Mouse (Mus musculus): ENCODE data around the gene Neurod4. TPM values are rescaled to one million over a fixed set of nuclear protein-coding genes. Genes with fewer than 3 reads are reported as not detected.

The Neurod4 gene
- polyA plus RNA-seq, 1 experiment from 2014 or later: not detected

- no peak overlapping the region for H3K9ac ChIP-seq (replicated peaks; ENCODE audit: low read depth, low read length)
- H3K27me3 ChIP-seq (ENCODE audit: control insufficient read depth, insufficient read depth, low read length): no peaks in the 10 kb centered on the region
- 64% methylated on average over 4 of the region's 4 CpGs for WGBS
- no peaks in the 10 kb centered on the region for H3K4me1 ChIP-seq (ENCODE audit: control insufficient read depth, insufficient read depth, low read length)
- H3K27ac ChIP-seq (ENCODE audit: low read length): no peak overlapping the region
- no peak for ATAC-seq (ENCODE audit: insufficient number of reproducible peaks, insufficient read depth, low FRiP score, low read depth)
- no peak overlapping the region for H3K4me2 ChIP-seq (replicated peaks; ENCODE audit: low read depth, low read length)
- H3K36me3 ChIP-seq (ENCODE audit: control insufficient read depth, insufficient read depth, low read length): no peaks in the 10 kb centered on the region
- no peaks in the 10 kb centered on the region for H3K9me3 ChIP-seq (ENCODE audit: control insufficient read depth, low read depth, low read length)
- no peak overlapping the region for H3K4me3 ChIP-seq (ENCODE audit: low read depth, low read length)
Measured at GRCm38 (mm10) chr10:130263203-130263602, 16.8 kb downstream of the Neurod4 start.

GRCm38 (mm10) chr10:130259483-130259882 lies 20.6 kb downstream of the Neurod4 start:
- no peaks in the 10 kb centered on the region for H3K4me1 ChIP-seq (ENCODE audit: control insufficient read depth, insufficient read depth, low read length)
- no peak overlapping the region for H3K4me3 ChIP-seq (ENCODE audit: low read depth, low read length)
- 64% methylated on average over 1 of the region's 1 CpGs for WGBS
- no peak overlapping the region for H3K4me2 ChIP-seq (replicated peaks; ENCODE audit: low read depth, low read length)
- no peak overlapping the region for H3K27ac ChIP-seq (ENCODE audit: low read length)
- H3K36me3 ChIP-seq (ENCODE audit: control insufficient read depth, insufficient read depth, low read length): no peaks in the 10 kb centered on the region
- H3K27me3 ChIP-seq (ENCODE audit: control insufficient read depth, insufficient read depth, low read length): no peaks in the 10 kb centered on the region
- 0 out of 2 replicates have a peak, but pooled peaks have one; percentile 23 for ATAC-seq (ENCODE audit: insufficient number of reproducible peaks, insufficient read depth, low FRiP score, low read depth)
- H3K9ac ChIP-seq (replicated peaks; ENCODE audit: low read depth, low read length): no peak overlapping the region
- no peaks in the 10 kb centered on the region for H3K9me3 ChIP-seq (ENCODE audit: control insufficient read depth, low read depth, low read length)

DNA sequence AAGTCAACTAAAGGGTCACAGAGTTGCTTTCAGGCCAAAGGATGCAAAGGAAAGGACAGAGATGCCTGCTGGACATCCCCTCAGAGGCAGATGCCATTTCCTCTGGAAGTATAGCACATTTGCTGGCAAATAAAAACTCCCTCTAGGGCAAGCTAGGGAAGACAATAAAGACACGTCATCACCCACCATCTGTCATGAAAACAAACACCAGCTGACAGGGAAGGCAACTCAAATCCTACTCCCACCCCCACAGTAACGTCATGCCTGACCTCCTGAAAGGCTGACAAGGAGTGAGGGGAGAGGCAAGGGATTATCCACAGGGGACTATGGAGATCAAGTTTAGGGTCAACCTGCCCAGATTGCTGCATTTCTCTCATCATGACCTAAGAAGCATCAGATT lies 35.8 kb downstream of the Neurod4 start:
- Histone ChIP-seq H3K4me3 (ENCODE audit: low read depth, low read length) (no peak overlapping the region), H3K9me3 (ENCODE audit: control insufficient read depth, low read depth, low read length) (no peaks in the 10 kb centered on the region), H3K27ac (ENCODE audit: low read length) (no peak overlapping the region), H3K9ac (replicated peaks; ENCODE audit: low read depth, low read length) (no peak overlapping the region), H3K4me2 (replicated peaks; ENCODE audit: low read depth, low read length) (no peak overlapping the region), H3K27me3 (ENCODE audit: control insufficient read depth, insufficient read depth, low read length) (no peaks in the 10 kb centered on the region), H3K4me1 (ENCODE audit: control insufficient read depth, insufficient read depth, low read length) (no peaks in the 10 kb centered on the region), H3K36me3 (ENCODE audit: control insufficient read depth, insufficient read depth, low read length) (no peaks in the 10 kb centered on the region)
- no peak for ATAC-seq (ENCODE audit: insufficient number of reproducible peaks, insufficient read depth, low FRiP score, low read depth)
- WGBS: 0% methylated on average over 2 of the region's 2 CpGs

- Histone ChIP-seq H3K9me3 (ENCODE audit: control insufficient read depth, low read depth, low read length) (no peaks in the 10 kb centered on the region), H3K27ac (ENCODE audit: low read length) (no peak overlapping the region), H3K4me1 (ENCODE audit: control insufficient read depth, insufficient read depth, low read length) (no peaks in the 10 kb centered on the region), H3K9ac (replicated peaks; ENCODE audit: low read depth, low read length) (no peak overlapping the region), H3K27me3 (ENCODE audit: control insufficient read depth, insufficient read depth, low read length) (no peaks in the 10 kb centered on the region), H3K4me2 (replicated peaks; ENCODE audit: low read depth, low read length) (no peak overlapping the region), H3K36me3 (ENCODE audit: control insufficient read depth, insufficient read depth, low read length) (no peaks in the 10 kb centered on the region), H3K4me3 (ENCODE audit: low read depth, low read length) (no peak overlapping the region)
- ATAC-seq (ENCODE audit: insufficient number of reproducible peaks, insufficient read depth, low FRiP score, low read depth): no peak
- WGBS: 68% methylated on average over 2 of the region's 2 CpGs
Measured at GRCm38 (mm10) chr10:130238318-130239209, 41.5 kb downstream of the Neurod4 start.

- no peaks in the 10 kb centered on the region for H3K27me3 ChIP-seq (ENCODE audit: control insufficient read depth, insufficient read depth, low read length)
- H3K36me3 ChIP-seq (ENCODE audit: control insufficient read depth, insufficient read depth, low read length): no peaks in the 10 kb centered on the region
- ATAC-seq (ENCODE audit: insufficient number of reproducible peaks, insufficient read depth, low FRiP score, low read depth): no peak
- WGBS: 45% methylated on average over 1 of the region's 1 CpGs
- no peak overlapping the region for H3K4me2 ChIP-seq (replicated peaks; ENCODE audit: low read depth, low read length)
- no peaks in the 10 kb centered on the region for H3K9me3 ChIP-seq (ENCODE audit: control insufficient read depth, low read depth, low read length)
- no peak overlapping the region for H3K4me3 ChIP-seq (ENCODE audit: low read depth, low read length)
- no peak overlapping the region for H3K27ac ChIP-seq (ENCODE audit: low read length)
- H3K4me1 ChIP-seq (ENCODE audit: control insufficient read depth, insufficient read depth, low read length): no peaks in the 10 kb centered on the region
- H3K9ac ChIP-seq (replicated peaks; ENCODE audit: low read depth, low read length): no peak overlapping the region
Measured at GRCm38 (mm10) chr10:130234576-130234975, 45.5 kb downstream of the Neurod4 start.

DNA sequence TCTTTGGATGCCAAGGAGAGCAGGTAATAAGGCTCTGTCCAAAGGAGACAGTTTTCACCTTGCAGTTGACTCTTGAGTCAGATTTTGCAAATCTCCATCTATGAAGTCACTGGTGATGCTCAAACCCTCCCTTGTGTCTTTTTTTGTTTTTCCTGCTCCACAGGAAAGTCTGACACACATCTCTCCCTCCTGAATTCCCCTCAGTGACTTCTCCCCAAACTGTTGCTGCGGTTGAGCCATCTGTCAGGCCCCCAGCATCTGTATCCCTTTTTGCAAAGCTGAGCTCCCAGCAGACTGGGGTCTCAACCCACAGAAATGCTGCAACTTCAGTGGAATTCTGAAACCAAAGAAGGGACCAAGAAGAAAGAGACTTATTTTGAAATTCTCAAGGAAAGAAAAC lies 47.9 kb downstream of the Neurod4 start:
- H3K36me3 ChIP-seq (ENCODE audit: control insufficient read depth, insufficient read depth, low read length): no peaks in the 10 kb centered on the region
- 75% methylated on average over 1 of the region's 1 CpGs for WGBS
- no peak overlapping the region for H3K4me3 ChIP-seq (ENCODE audit: low read depth, low read length)
- no peak overlapping the region for H3K9ac ChIP-seq (replicated peaks; ENCODE audit: low read depth, low read length)
- no peak overlapping the region for H3K4me2 ChIP-seq (replicated peaks; ENCODE audit: low read depth, low read length)
- no peaks in the 10 kb centered on the region for H3K27me3 ChIP-seq (ENCODE audit: control insufficient read depth, insufficient read depth, low read length)
- H3K9me3 ChIP-seq (ENCODE audit: control insufficient read depth, low read depth, low read length): no peaks in the 10 kb centered on the region
- no peak overlapping the region for H3K27ac ChIP-seq (ENCODE audit: low read length)
- ATAC-seq (ENCODE audit: insufficient number of reproducible peaks, insufficient read depth, low FRiP score, low read depth): no peak
- no peaks in the 10 kb centered on the region for H3K4me1 ChIP-seq (ENCODE audit: control insufficient read depth, insufficient read depth, low read length)

DNA sequence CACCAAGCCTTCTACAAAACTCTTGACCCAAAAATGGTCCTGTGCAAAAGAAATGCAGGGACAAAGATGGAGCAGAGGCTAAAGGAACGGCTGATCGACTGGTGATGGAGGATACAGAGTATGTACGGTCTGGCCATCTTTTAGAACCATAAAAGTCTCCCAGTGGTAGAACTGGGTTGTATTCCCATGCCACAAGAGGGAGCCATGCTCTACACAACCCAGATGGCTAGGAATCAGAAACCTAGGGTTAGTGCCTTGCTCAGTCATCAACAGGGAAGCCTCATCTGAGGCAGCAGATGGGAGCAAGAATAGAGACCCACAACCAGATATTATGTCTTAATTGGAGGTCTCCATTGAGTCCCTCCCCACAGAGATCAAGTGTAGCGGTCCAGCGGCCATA lies 50.5 kb downstream of the Neurod4 start:
- Histone ChIP-seq H3K27ac (ENCODE audit: low read length) (no peak overlapping the region), H3K27me3 (ENCODE audit: control insufficient read depth, insufficient read depth, low read length) (no peaks in the 10 kb centered on the region), H3K9me3 (ENCODE audit: control insufficient read depth, low read depth, low read length) (no peaks in the 10 kb centered on the region), H3K4me1 (ENCODE audit: control insufficient read depth, insufficient read depth, low read length) (no peaks in the 10 kb centered on the region), H3K9ac (replicated peaks; ENCODE audit: low read depth, low read length) (no peak overlapping the region), H3K4me3 (ENCODE audit: low read depth, low read length) (no peak overlapping the region), H3K4me2 (replicated peaks; ENCODE audit: low read depth, low read length) (no peak overlapping the region), H3K36me3 (ENCODE audit: control insufficient read depth, insufficient read depth, low read length) (no peaks in the 10 kb centered on the region)
- ATAC-seq (ENCODE audit: insufficient number of reproducible peaks, insufficient read depth, low FRiP score, low read depth): no peak
- 84% methylated on average over 5 of the region's 5 CpGs for WGBS

DNA sequence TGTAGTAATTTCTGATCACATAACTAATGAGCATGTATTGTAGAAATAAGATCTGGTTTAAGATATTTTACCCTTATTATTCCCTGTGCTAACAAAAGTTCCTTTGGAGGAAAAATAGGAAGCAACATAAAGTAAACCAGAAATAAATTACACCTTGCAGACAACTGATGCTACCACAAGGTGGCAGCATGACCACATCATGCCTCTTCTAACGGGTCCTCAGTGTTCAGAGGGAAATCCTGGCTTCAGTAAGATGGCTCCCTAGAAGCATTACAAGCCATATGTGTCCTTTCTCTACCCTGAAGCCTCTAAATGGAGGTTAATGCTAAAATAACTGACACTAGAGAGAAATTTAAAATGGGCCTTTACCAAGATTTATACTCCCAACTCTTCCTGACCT lies 51.8 kb downstream of the Neurod4 start:
- no peaks in the 10 kb centered on the region for H3K36me3 ChIP-seq (ENCODE audit: control insufficient read depth, insufficient read depth, low read length)
- H3K4me2 ChIP-seq (replicated peaks; ENCODE audit: low read depth, low read length): no peak overlapping the region
- H3K27me3 ChIP-seq (ENCODE audit: control insufficient read depth, insufficient read depth, low read length): no peaks in the 10 kb centered on the region
- no peak overlapping the region for H3K9ac ChIP-seq (replicated peaks; ENCODE audit: low read depth, low read length)
- no peaks in the 10 kb centered on the region for H3K4me1 ChIP-seq (ENCODE audit: control insufficient read depth, insufficient read depth, low read length)
- no peak for ATAC-seq (ENCODE audit: insufficient number of reproducible peaks, insufficient read depth, low FRiP score, low read depth)
- H3K27ac ChIP-seq (ENCODE audit: low read length): no peak overlapping the region
- 3% methylated on average over 1 of the region's 1 CpGs for WGBS
- no peaks in the 10 kb centered on the region for H3K9me3 ChIP-seq (ENCODE audit: control insufficient read depth, low read depth, low read length)
- no peak overlapping the region for H3K4me3 ChIP-seq (ENCODE audit: low read depth, low read length)

GRCm38 (mm10) chr10:130225034-130225433 lies 55.0 kb downstream of the Neurod4 start:
- Histone ChIP-seq H3K9me3 (ENCODE audit: control insufficient read depth, low read depth, low read length) (no peaks in the 10 kb centered on the region), H3K27me3 (ENCODE audit: control insufficient read depth, insufficient read depth, low read length) (no peaks in the 10 kb centered on the region), H3K36me3 (ENCODE audit: control insufficient read depth, insufficient read depth, low read length) (no peaks in the 10 kb centered on the region), H3K4me2 (replicated peaks; ENCODE audit: low read depth, low read length) (no peak overlapping the region), H3K4me3 (ENCODE audit: low read depth, low read length) (no peak overlapping the region), H3K4me1 (ENCODE audit: control insufficient read depth, insufficient read depth, low read length) (no peaks in the 10 kb centered on the region), H3K27ac (ENCODE audit: low read length) (no peak overlapping the region), H3K9ac (replicated peaks; ENCODE audit: low read depth, low read length) (no peak overlapping the region)
- WGBS: 47% methylated on average over 3 of the region's 3 CpGs
- no peak for ATAC-seq (ENCODE audit: insufficient number of reproducible peaks, insufficient read depth, low FRiP score, low read depth)

All from stomach, embryonic 14.5 days (tissue).